Mouse (Mus musculus): ENCODE results near the gene Fkbp8. TPM values are rescaled to one million over a fixed set of nuclear protein-coding genes. Genes with fewer than 3 reads are reported as not detected.

Gene Fkbp8
- polyA plus RNA-seq, 1 experiment, result 256 TPM

DNA sequence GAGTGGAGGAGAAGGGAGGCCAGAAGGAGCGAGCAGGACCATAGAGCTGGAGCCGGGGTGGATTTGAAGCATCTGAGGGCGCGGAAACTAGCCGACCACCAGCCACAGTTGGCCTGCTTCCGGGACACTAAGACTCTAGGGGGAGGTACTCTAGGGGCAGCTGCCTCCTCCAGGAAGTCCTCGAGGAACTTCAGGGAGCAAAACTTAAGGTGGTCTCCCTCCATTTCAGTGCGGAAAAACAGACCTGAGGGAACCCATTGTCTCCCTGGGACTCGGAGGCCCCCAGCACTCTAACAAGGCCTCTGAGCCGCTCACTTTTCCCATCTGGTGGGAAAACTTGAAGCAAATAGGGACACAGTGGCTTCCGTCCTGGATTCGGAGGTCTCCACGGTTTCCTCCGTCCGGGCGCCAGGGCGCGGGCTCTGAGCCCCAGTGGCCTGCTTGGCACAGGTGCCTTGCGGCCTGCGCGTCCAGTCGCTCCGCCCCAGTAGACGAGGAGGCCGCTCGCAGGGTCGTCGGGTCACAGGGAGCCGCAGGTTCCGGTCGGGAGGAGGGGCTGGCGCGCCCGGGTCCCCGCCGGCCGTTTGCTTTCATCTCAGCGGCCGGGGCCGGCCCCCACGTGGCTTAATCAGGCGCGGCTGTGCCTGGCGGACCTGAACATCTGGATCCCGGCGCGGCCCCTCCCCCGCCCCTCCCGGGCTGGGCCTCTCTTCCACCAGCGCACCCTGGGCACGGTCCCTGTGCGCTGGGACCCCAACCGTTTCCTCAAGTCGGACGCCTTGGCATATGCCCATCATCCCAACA is 39.3 kb upstream of the Fkbp8 start:
- Histone ChIP-seq H3K36me3 (ENCODE audit: control insufficient read depth, insufficient read depth) (no peaks in the 10 kb centered on the region), H3ac (ENCODE audit: control insufficient read depth, insufficient read length, low read depth) (no peak overlapping the region), H3K4me3 (ENCODE audit: insufficient read depth, poor library complexity, severe bottlenecking) (no peak overlapping the region), H3K79me2 (ENCODE audit: control insufficient read depth, insufficient read depth) (no peaks in the 10 kb centered on the region), H3K27me3 (ENCODE audit: control insufficient read depth, insufficient read depth, insufficient read length) (no peaks in the 10 kb centered on the region), H3K79me3 (ENCODE audit: low read depth) (no peaks in the 10 kb centered on the region)
- TF ChIP-seq MYOG (IDR thresholded peaks at IDR 0.05; ENCODE audit: control insufficient read depth, extremely low read depth, insufficient read length) (no peak), MAX (IDR thresholded peaks at IDR 0.05) (no peak), CEBPB (IDR thresholded peaks at IDR 0.05; ENCODE audit: low read depth) (no peak), MYOD1 (IDR thresholded peaks at IDR 0.05; ENCODE audit: control insufficient read depth, insufficient read length, low read depth) (no peak), CTCF (IDR thresholded peaks at IDR 0.05; ENCODE audit: control insufficient read depth, insufficient read depth, insufficient read length) (no peak)

DNA sequence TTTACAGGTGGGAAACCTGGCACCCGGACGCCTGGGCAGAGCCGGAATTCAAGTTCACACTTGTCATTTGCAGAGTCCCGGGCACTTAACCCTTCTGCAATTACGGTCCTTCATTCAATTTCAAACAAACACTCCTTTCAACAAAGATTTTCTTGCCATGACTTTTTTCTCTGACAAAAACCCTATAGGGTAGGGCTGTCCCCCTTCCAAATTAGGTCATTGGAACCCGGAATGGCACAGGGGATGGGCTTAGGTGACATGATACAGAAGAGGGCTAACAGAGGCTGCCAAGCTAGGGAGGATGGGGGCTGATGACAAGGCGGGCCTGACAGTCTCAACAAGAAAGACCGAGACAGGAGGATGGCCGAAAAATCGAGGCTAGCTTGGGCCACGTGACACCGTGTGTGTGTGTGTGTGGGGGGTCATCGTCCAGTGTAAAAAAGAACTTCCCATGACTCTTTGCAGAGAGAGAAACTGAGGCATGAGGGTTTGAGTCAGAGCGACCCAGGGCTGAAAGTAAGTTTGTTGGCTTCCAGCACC is 38.5 kb upstream of the Fkbp8 start:
- H3K79me3 ChIP-seq (ENCODE audit: low read depth), result peaks cover 1% of the 10 kb centered on the region
- no peak overlapping the region for H3K4me3 ChIP-seq (ENCODE audit: insufficient read depth, poor library complexity, severe bottlenecking)
- H3K79me2 ChIP-seq (ENCODE audit: control insufficient read depth, insufficient read depth), result peaks cover 8% of the 10 kb centered on the region
- no peaks in the 10 kb centered on the region for H3K36me3 ChIP-seq (ENCODE audit: control insufficient read depth, insufficient read depth)
- no peak overlapping the region for H3ac ChIP-seq (ENCODE audit: control insufficient read depth, insufficient read length, low read depth)
- H3K27me3 ChIP-seq (ENCODE audit: control insufficient read depth, insufficient read depth, insufficient read length), result no peaks in the 10 kb centered on the region
- TF ChIP-seq MYOG (IDR thresholded peaks at IDR 0.05; ENCODE audit: control insufficient read depth, extremely low read depth, insufficient read length) (no peak), USF1 (IDR thresholded peaks at IDR 0.05; ENCODE audit: low read depth) (peak; percentile 23)

GRCm38 (mm10) chr8:70489576-70489975 is 37.9 kb upstream of the Fkbp8 start:
- TF ChIP-seq USF1 (IDR thresholded peaks at IDR 0.05; ENCODE audit: low read depth) (no peak), MYOG (IDR thresholded peaks at IDR 0.05; ENCODE audit: control insufficient read depth, extremely low read depth, insufficient read length) (no peak), MYOD1 (IDR thresholded peaks at IDR 0.05; ENCODE audit: control insufficient read depth, insufficient read length, low read depth) (no peak), CTCF (IDR thresholded peaks at IDR 0.05; ENCODE audit: control insufficient read depth, insufficient read depth, insufficient read length) (no peak), CEBPB (IDR thresholded peaks at IDR 0.05; ENCODE audit: low read depth) (no peak), FOSL1 (IDR thresholded peaks at IDR 0.05; ENCODE audit: insufficient read depth, low read length, poor library complexity, severe bottlenecking) (no peak), MAX (IDR thresholded peaks at IDR 0.05) (no peak)
- H3K79me3 ChIP-seq (ENCODE audit: low read depth), result peaks cover 4% of the 10 kb centered on the region
- peak overlapping the region; percentile 34 for H3ac ChIP-seq (ENCODE audit: control insufficient read depth, insufficient read length, low read depth)
- H3K4me3 ChIP-seq (ENCODE audit: insufficient read depth, poor library complexity, severe bottlenecking), result no peak overlapping the region
- H3K79me2 ChIP-seq (ENCODE audit: control insufficient read depth, insufficient read depth), result peaks cover 13% of the 10 kb centered on the region
- H3K36me3 ChIP-seq (ENCODE audit: control insufficient read depth, insufficient read depth), result no peaks in the 10 kb centered on the region
- no peaks in the 10 kb centered on the region for H3K27me3 ChIP-seq (ENCODE audit: control insufficient read depth, insufficient read depth, insufficient read length)

DNA sequence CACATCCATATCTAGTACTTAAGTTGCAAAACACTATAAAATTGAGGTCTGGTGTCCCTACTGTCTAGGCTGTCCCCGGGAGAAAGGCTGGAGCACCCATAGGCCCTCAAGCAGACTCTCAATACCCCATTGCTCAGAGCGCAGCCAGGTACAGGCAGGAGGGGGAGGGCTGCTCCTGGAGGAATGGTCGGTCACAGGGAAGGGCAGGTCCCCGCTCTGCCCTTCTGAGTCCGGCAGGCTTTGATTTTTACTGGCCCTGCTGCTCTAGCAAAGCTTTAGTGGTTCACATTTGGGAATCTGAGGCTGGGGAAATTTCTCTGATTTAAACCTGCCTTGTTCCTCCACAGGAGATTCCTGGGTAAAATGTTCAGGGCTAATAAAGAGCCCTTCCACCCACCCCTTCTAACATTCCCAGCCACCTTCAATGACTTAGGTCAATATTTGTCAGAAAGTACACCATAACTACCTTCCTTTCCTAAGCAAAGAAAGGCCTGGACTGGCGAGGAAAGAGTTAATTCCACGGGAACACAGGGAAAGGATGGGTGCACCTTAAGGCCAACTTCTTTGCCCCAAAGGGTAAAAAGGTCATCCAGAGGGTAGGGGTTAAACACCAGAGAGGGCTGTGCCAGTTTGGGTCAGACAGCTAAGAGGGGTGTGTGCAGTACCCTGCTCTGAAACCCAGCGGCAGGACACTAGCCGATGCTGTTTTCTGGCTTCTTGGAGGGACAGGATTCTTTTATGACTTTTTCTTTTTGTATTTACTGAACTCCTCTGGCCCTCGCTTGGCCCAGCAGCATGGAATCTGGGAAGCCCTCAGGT is 37.3 kb upstream of the Fkbp8 start:
- Histone ChIP-seq H3K27me3 (ENCODE audit: control insufficient read depth, insufficient read depth, insufficient read length) (no peaks in the 10 kb centered on the region), H3K79me2 (ENCODE audit: control insufficient read depth, insufficient read depth) (peaks cover 20% of the 10 kb centered on the region), H3K79me3 (ENCODE audit: low read depth) (peaks cover 7% of the 10 kb centered on the region), H3K4me3 (ENCODE audit: insufficient read depth, poor library complexity, severe bottlenecking) (no peak overlapping the region), H3K36me3 (ENCODE audit: control insufficient read depth, insufficient read depth) (no peaks in the 10 kb centered on the region), H3ac (ENCODE audit: control insufficient read depth, insufficient read length, low read depth) (no peak overlapping the region)
- TF ChIP-seq FOSL1 (IDR thresholded peaks at IDR 0.05; ENCODE audit: insufficient read depth, low read length, poor library complexity, severe bottlenecking), result no peak
- TF ChIP-seq CEBPB (IDR thresholded peaks at IDR 0.05; ENCODE audit: low read depth), result no peak
- TF ChIP-seq MAX (IDR thresholded peaks at IDR 0.05), result no peak
- no peak for TF ChIP-seq MYOD1 (IDR thresholded peaks at IDR 0.05; ENCODE audit: control insufficient read depth, insufficient read length, low read depth)
- TF ChIP-seq MYOG (IDR thresholded peaks at IDR 0.05; ENCODE audit: control insufficient read depth, extremely low read depth, insufficient read length), result no peak
- TF ChIP-seq USF1 (IDR thresholded peaks at IDR 0.05; ENCODE audit: low read depth), result no peak
- TF ChIP-seq CTCF (IDR thresholded peaks at IDR 0.05; ENCODE audit: control insufficient read depth, insufficient read depth, insufficient read length), result no peak

DNA sequence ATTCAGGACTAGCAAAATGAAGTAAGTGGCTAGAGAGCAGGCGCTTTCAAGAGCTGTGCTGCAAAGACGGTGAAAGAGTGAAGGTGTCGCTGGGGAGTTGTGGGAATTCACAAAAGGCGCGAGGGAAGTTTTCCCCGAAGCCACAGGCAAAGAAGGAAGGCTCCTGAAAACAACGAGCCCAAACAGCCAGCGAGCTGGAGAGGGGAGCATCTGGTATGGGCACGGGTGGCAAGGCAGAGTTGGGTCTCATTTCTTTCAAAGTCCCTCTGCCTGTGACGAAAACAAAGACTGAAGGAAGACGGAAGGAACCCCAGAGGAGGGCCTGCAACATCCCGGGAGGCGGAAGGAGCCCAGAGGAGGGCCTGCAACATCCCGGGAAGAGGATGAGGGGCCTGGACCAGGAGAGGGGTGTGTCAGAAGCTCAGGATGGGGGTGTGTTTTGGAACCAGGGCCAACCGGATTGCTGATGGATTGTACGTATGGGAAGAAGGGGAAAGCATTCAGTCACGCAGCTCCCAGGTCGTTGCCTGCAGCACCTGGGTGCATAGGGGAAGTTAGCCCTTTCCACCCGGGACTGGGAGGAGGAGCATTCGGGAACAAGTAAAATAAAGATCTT is 36.5 kb upstream of the Fkbp8 start:
- no peaks in the 10 kb centered on the region for H3K36me3 ChIP-seq (ENCODE audit: control insufficient read depth, insufficient read depth)
- H3K27me3 ChIP-seq (ENCODE audit: control insufficient read depth, insufficient read depth, insufficient read length), result no peaks in the 10 kb centered on the region
- H3K79me3 ChIP-seq (ENCODE audit: low read depth), result peaks cover 10% of the 10 kb centered on the region
- H3ac ChIP-seq (ENCODE audit: control insufficient read depth, insufficient read length, low read depth), result no peak overlapping the region
- H3K79me2 ChIP-seq (ENCODE audit: control insufficient read depth, insufficient read depth), result peaks cover 27% of the 10 kb centered on the region
- no peak for TF ChIP-seq FOSL1 (IDR thresholded peaks at IDR 0.05; ENCODE audit: insufficient read depth, low read length, poor library complexity, severe bottlenecking)
- no peak for TF ChIP-seq USF1 (IDR thresholded peaks at IDR 0.05; ENCODE audit: low read depth)
- TF ChIP-seq CEBPB (IDR thresholded peaks at IDR 0.05; ENCODE audit: low read depth), result no peak
- TF ChIP-seq MYOD1 (IDR thresholded peaks at IDR 0.05; ENCODE audit: control insufficient read depth, insufficient read length, low read depth), result no peak
- no peak overlapping the region for H3K4me3 ChIP-seq (ENCODE audit: insufficient read depth, poor library complexity, severe bottlenecking)
